Mouse (Mus musculus) bone marrow, adult 2 months (tissue): Measurements from ENCODE around the gene Arid1a. TPM values are rescaled to one million over a fixed set of nuclear protein-coding genes. Genes with fewer than 3 reads are reported as not detected.

Experiments
- H3K27ac ChIP-seq: fragments of 200-500 bp; 2 replicates; pipeline ENCODE4 v1.5.1; 2012; ENCODE audit warnings: low read depth, mild to moderate bottlenecking, control low read depth, inconsistent platforms, low read length; ENCODE audit not compliant: control insufficient read depth, poor library complexity, insufficient read depth
- H3K4me1 ChIP-seq: fragments of 200-500 bp; 2 replicates; pipeline ENCODE4 v1.6.1; 2011; ENCODE audit warnings: low read length; ENCODE audit not compliant: control insufficient read depth, insufficient read depth
- H3K4me3 ChIP-seq: fragments of 200-500 bp; replicated peaks from 2 replicates; pipeline ENCODE3; 2011; ENCODE audit warnings: mild to moderate bottlenecking, low read depth, low read length, control low read depth; ENCODE audit not compliant: control insufficient read depth
- CTCF ChIP-seq: fragments of 200-500 bp; IDR thresholded peaks from 2 replicates; pipeline ENCODE4 v1.5.1; 2011; ENCODE audit warnings: low read length, control low read depth; ENCODE audit not compliant: control insufficient read depth, insufficient read depth
- POLR2A ChIP-seq: fragments of 200-500 bp; IDR thresholded peaks from 2 replicates; pipeline ENCODE4 v1.6.1; 2011; ENCODE audit warnings: low read depth, mild to moderate bottlenecking, control low read depth, low read length, borderline replicate concordance; ENCODE audit not compliant: control insufficient read depth
- WGBS: fragments of 180-500 bp; shearing (Covaris S2); methylation state at CpG from one replicate; pipeline ENCODE4 v1.1.7; 2018; 5-methylcytosine and 5-hydroxymethylcytosine counted together
- polyA plus RNA-seq: library from polyadenylated mRNA; stranded (reverse); fragments of >200 nt; gene quantifications from 2 replicates; pipeline ENCODE4 v1.2.4, GENCODE M21; 2011; ENCODE audit warnings: low replicate concordance; ENCODE audit not compliant: missing spikeins, insufficient read depth, insufficient read length

Gene Arid1a
- polyA plus RNA-seq, 1 experiment = 76.0 TPM

DNA sequence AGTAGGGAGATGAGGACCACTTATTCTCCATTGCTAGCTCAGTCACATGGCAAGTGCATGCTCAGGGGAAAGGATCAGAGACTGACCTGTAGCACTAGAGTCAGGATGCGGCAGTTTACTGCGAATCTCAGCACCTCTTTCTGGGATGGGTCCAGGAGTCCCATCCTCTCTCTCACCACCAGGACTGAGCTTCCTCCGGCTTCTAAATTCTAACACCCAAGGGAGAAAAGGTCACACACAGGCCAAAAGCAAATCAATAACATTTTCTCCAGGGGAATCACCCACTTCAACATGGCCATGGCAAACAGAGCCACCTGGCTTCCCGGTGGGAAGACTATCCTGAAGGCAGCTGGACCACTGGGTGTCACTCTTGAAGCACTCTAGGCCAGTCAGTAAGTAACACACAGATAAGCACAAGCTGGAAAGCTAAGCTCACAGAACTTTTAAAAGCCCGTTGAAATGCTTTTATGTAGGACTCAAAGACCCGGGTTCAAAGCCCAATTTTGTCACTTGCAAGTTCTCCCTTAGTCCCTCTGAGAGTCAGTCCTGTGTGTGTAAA lies 86.8 kb downstream of the Arid1a start:
- 60% methylated on average over 6 of the region's 6 CpGs for WGBS
- Histone ChIP-seq H3K27ac (no peak overlapping the region), H3K4me3 (no peak overlapping the region), H3K4me1 (peaks cover 13% of the 10 kb centered on the region)
- TF ChIP-seq CTCF = no peak

DNA sequence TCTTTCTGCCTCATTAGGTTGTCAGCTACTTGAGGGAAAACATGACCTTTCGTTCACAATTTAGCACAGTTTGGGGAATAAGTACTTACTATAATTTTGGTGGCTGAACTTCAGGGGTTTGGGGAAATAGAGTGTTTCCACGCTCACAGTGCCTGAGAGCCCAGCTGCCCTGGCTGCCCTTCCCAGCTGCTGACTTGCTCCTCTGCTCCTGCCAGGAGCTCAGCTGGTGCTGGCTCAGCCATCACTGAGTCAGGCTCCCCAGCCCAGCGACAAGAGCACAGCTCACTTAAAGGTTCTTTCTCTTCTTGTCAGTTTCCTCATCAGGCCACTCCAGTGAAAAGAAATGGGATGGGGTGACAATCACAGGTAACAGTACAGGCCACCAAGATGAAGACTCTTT lies 88.0 kb downstream of the Arid1a start:
- Histone ChIP-seq H3K4me3 (no peak overlapping the region), H3K4me1 (peaks cover 12% of the 10 kb centered on the region), H3K27ac (no peak overlapping the region)
- TF ChIP-seq POLR2A (no peak), CTCF (no peak)
- 68% methylated on average over 3 of the region's 3 CpGs for WGBS

DNA sequence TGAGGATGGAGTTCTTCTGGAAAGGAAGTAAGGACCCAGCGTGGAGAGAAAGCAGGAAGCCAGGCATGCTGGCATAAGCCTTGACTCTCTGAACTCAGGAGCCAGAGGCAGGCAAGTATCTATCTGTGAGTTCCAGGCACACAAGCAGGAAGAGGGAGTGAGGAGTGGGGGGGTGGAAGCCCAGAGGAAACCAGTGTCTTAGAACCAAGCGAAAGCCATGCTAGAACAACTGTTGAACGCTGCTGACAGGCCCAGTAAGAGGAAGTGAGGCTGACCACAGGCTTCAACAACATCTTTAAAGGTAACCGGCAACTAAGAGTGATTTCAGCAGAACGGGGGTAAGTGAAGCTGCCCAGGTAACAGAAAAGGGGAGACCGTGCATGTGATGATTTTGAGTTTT lies 90.4 kb downstream of the Arid1a start:
- 6% methylated on average over 6 of the region's 6 CpGs for WGBS
- H3K4me3 ChIP-seq = no peak overlapping the region
- H3K27ac ChIP-seq = peak overlapping the region; percentile 50
- TF ChIP-seq CTCF (no peak), POLR2A (no peak)
- H3K4me1 ChIP-seq = peaks cover 10% of the 10 kb centered on the region

DNA sequence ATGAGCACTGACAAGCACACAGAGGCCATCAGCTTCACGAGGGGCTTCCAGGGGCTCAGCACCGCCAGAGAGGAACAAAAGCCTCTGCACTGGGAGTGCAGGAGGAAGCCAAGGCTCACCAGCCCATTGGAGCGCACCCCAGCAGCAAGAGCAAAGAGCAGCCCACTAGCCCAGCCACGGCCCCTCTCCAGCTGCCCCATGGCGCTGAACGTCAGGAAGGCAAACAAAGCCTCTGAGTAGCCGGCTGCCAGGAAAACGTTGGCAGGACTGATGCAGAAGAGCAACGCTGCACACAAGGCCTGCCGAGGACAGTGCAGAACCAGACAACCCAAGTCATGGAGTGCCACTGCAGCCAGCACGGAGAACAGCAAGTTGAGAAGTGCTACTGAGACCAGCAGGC lies 91.5 kb downstream of the Arid1a start:
- TF ChIP-seq POLR2A (no peak), CTCF (no peak)
- WGBS = 54% methylated on average over 11 of the region's 11 CpGs
- H3K27ac ChIP-seq = peak overlapping the region; percentile 7; the same call in 1 of the 2 replicates
- no peak overlapping the region for H3K4me3 ChIP-seq
- H3K4me1 ChIP-seq = peaks cover 13% of the 10 kb centered on the region

DNA sequence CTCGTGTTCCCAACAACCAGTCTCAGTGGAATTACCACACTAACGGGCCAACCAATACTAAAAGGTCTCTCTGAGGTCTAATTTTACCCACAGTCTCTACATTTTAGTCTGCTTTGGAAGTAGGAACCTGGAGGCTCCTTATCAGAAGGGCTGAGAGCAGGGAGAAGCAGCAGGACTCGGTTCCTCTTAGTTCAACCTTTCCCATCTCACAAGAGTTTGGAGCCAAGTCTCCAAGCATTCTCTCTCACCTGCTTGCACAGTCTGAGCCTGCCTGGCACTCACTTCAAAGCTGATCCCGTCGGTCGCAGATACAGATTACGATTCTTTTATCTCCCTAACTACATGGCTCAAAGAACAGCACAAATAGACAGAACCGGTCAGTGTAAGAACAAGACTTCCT lies 93.6 kb downstream of the Arid1a start:
- 78% methylated on average over 8 of the region's 8 CpGs for WGBS
- Histone ChIP-seq H3K4me3 (no peak overlapping the region), H3K4me1 (peaks cover 19% of the 10 kb centered on the region), H3K27ac (no peak overlapping the region)
- TF ChIP-seq POLR2A = no peak
- no peak for TF ChIP-seq CTCF

DNA sequence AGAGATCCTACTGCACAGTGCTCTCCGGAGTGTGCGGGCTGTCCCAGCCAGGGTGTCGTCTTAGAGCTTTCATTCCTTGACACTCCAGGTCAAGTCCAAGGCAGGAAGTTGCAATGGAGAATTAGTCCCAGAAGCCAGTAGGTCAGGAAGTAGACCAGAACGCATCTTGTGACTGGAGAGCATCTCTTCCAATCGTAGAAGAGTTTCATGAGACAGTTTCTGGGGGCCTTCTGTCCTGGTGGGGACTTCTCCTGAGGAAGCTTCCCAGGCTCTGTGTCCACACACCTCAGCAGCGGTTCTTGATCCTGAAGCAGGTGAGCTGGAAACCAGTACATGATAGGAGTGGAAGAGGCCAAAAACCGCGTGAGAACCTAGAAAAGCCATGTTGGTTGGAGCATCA lies 94.1 kb downstream of the Arid1a start:
- Histone ChIP-seq H3K4me1 (peaks cover 21% of the 10 kb centered on the region), H3K4me3 (no peak overlapping the region), H3K27ac (no peak overlapping the region)
- WGBS = 83% methylated on average over 8 of the region's 8 CpGs
- no peak for TF ChIP-seq POLR2A
- no peak for TF ChIP-seq CTCF

DNA sequence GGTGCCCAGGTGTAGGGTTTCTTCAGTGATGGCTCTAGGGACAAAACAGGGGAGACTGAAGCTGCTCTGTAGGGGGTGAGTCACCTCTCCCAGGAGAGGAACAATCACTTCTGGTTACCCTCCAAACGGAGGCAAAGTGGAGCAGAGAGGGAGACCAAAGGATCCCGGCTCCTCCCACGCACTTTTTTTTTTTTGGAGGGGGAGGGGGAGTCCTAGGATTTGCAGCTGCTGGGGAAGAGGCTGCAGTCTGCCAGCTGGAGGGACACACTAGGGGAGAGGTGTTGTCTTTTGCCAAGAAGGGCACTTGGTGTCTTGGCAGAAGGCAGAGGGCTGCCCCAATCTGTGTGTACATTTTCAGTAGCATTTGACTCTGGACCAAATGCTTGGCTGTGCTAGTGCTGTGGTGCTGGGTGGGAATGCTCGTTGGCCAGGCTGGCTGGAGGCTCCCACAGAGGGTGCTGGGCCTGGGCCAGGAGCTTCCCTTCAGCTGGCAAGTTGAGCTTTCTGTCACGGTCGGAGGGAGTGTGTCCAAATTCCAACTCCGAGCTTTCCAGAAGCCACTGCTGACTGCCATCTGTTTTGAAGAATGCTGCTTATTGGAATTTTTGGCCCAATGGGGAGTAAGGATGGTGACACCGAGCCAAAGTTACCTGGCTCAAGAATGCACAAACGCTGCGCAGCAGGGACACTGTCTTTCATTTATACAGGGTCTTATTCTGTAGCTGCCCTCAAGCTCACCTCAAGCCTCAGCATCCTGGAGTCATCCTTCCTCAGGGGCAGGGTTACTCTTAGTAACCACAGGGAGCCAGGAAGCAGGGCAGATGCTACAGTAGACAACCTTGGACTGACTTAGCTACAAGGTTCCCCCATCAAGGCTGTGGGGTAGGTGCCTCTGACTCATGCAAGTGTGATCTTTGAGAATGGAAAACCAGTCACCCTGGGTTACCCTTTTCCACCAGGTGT lies 96.1 kb downstream of the Arid1a start:
- H3K27ac ChIP-seq = peak overlapping the region; percentile 97
- H3K4me1 ChIP-seq = peaks cover 11% of the 10 kb centered on the region
- peak overlapping the region; percentile 54 for H3K4me3 ChIP-seq
- TF ChIP-seq CTCF (no peak), POLR2A (no peak)
- 37% methylated on average over 10 of the region's 10 CpGs for WGBS

DNA sequence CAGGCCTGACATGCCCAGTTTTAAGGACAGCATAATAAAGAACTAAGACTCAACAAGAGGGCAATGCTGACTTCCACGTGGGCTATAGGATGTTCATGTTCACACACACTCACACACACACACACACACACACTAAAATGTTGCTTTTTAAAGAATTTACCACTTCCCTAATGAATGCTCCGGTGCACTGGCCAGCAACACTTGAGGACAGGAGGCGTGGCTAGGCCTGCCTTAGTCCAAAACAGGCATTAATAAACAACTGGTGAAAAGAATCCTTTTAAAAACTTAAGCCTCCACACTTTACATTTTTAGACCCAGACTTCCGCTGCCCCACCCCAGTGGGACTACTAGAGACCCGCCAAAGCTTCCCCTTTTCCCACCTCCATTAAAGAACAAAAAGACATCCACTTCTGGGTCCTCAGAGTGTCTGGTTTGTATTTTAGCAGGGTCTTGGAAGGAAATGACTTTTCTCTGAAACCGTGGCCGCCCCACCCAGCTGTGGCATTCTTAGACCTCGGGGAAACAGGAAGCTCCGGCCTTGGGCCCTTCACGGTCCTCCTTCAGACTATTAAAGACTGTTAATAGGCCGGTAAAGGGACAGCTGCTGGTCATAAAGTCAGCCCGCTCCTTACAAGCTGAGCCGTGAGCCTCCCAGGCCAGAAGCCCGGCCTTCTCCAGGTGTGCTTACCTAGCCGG lies 96.9 kb downstream of the Arid1a start:
- Histone ChIP-seq H3K4me3 (peak overlapping the region; percentile 54), H3K4me1 (peaks cover 10% of the 10 kb centered on the region; the same call in 1 of the 2 replicates), H3K27ac (peak overlapping the region; percentile 97)
- TF ChIP-seq CTCF = no peak
- TF ChIP-seq POLR2A = no peak
- WGBS = 1% methylated on average over 15 of the region's 15 CpGs
